Mouse (Mus musculus) bone marrow, adult 2 months (tissue): ENCODE data around the gene Acrbp. TPM values are rescaled to one million over a fixed set of nuclear protein-coding genes. Genes with fewer than 3 reads are reported as not detected.

Source experiments
- H3K27ac ChIP-seq: fragments of 200-500 bp; 2 replicates; pipeline ENCODE4 v1.5.1; 2012; ENCODE audit warnings: low read depth, mild to moderate bottlenecking, control low read depth, inconsistent platforms, low read length; ENCODE audit not compliant: control insufficient read depth, poor library complexity, insufficient read depth
- H3K4me1 ChIP-seq: fragments of 200-500 bp; 2 replicates; pipeline ENCODE4 v1.6.1; 2011; ENCODE audit warnings: low read length; ENCODE audit not compliant: control insufficient read depth, insufficient read depth
- H3K4me3 ChIP-seq: fragments of 200-500 bp; replicated peaks from 2 replicates; pipeline ENCODE3; 2011; ENCODE audit warnings: mild to moderate bottlenecking, low read depth, low read length, control low read depth; ENCODE audit not compliant: control insufficient read depth
- CTCF ChIP-seq: fragments of 200-500 bp; IDR thresholded peaks from 2 replicates; pipeline ENCODE4 v1.5.1; 2011; ENCODE audit warnings: low read length, control low read depth; ENCODE audit not compliant: control insufficient read depth, insufficient read depth
- POLR2A ChIP-seq: fragments of 200-500 bp; IDR thresholded peaks from 2 replicates; pipeline ENCODE4 v1.6.1; 2011; ENCODE audit warnings: low read depth, mild to moderate bottlenecking, control low read depth, low read length, borderline replicate concordance; ENCODE audit not compliant: control insufficient read depth
- WGBS: fragments of 180-500 bp; shearing (Covaris S2); methylation state at CpG from one replicate; pipeline ENCODE4 v1.1.7; 2018; 5-methylcytosine and 5-hydroxymethylcytosine counted together
- polyA plus RNA-seq: library from polyadenylated mRNA; stranded (reverse); fragments of >200 nt; gene quantifications from 2 replicates; pipeline ENCODE4 v1.2.4, GENCODE M21; 2011; ENCODE audit warnings: low replicate concordance; ENCODE audit not compliant: missing spikeins, insufficient read depth, insufficient read length

Acrbp gene
- polyA plus RNA-seq, 1 experiment: 45.9 TPM

DNA sequence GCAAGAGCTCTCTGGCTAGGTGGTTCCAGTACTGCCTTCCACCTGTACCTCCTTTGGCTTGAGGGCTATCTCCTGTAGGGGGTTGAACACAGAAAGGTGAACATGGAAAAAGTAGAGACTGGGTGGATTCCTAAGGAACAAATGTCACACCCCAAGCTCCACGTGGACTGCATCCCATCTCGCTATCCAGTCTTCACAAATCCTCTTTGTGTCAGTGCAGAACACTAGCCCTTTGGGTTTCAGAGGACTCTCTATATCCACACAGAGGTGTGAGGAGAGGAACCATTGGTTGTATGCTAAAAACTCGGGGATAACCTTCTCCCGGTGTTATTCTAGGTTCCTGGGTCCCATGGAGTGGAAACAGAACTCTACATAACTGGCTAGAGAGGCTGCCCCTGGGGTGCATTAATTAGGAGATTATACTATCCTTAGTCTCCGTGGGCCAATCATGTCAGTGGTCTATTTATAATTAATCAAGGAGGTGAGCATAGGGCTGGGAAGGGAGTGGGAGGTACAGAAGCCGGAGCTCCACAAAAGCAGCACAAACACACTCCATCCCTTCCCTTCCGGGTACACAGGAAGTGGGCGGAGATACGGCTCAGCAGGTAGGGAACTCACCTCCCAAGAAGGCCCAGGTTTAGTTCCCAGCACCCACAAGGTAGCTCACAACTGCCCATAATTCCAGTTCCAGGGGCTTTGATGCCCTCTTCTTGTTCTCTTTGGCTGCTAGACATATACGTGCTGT is 41.0 kb downstream of the Acrbp start:
- Histone ChIP-seq H3K4me1 (peaks cover 8% of the 10 kb centered on the region), H3K4me3 (no peak overlapping the region), H3K27ac (peak overlapping the region; percentile 33; the same call in 1 of the 2 replicates)
- WGBS: 56% methylated on average over 10 of the region's 10 CpGs
- no peak for TF ChIP-seq CTCF
- no peak for TF ChIP-seq POLR2A

DNA sequence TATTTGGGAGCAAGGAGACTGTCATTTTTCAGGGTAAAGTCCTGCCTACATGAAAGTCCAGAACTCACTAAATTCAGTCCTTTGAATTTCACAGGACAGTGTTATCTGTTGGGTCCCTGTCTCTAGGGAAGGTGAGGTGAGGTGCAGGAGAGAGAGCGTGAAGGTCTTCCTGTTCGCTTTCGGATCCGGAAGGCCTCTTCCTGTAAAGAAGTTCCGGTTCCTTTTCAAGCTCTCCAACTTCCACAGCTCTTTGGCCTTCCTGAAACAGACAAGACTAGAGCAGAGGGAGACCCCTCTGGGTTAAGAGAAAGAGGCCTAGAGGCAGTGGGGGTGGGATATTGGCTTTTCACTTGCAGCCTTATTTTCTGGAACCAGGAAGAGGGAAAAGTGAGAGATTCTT is 42.9 kb downstream of the Acrbp start:
- no peak overlapping the region for H3K27ac ChIP-seq
- peaks cover 8% of the 10 kb centered on the region for H3K4me1 ChIP-seq
- no peak for TF ChIP-seq CTCF
- TF ChIP-seq POLR2A: no peak
- no peak overlapping the region for H3K4me3 ChIP-seq
- WGBS: 15% methylated on average over 5 of the region's 5 CpGs

DNA sequence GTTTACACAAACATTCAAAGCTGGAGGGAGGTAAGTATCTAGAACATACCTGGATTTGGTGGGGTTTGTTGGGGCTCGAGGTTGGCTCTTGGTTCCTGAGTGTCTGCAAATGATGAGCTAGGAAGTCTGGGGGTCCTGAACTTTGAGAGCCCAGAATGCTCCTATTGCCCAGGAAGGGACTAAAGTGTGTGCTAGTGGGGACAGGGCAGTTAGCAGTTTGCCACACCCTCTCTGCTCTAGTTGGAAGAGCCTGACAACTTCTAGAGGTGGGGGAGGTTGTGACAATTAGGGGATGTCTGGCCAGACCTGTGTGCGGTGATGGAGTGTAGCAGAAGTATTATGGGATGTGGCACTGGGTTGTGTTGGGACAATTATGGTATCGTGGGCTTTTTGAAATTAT is 45.4 kb downstream of the Acrbp start:
- 30% methylated on average over 3 of the region's 3 CpGs for WGBS
- no peak overlapping the region for H3K27ac ChIP-seq
- H3K4me3 ChIP-seq: no peak overlapping the region
- peaks cover 6% of the 10 kb centered on the region; the same call in 1 of the 2 replicates for H3K4me1 ChIP-seq
- TF ChIP-seq POLR2A: no peak
- no peak for TF ChIP-seq CTCF

DNA sequence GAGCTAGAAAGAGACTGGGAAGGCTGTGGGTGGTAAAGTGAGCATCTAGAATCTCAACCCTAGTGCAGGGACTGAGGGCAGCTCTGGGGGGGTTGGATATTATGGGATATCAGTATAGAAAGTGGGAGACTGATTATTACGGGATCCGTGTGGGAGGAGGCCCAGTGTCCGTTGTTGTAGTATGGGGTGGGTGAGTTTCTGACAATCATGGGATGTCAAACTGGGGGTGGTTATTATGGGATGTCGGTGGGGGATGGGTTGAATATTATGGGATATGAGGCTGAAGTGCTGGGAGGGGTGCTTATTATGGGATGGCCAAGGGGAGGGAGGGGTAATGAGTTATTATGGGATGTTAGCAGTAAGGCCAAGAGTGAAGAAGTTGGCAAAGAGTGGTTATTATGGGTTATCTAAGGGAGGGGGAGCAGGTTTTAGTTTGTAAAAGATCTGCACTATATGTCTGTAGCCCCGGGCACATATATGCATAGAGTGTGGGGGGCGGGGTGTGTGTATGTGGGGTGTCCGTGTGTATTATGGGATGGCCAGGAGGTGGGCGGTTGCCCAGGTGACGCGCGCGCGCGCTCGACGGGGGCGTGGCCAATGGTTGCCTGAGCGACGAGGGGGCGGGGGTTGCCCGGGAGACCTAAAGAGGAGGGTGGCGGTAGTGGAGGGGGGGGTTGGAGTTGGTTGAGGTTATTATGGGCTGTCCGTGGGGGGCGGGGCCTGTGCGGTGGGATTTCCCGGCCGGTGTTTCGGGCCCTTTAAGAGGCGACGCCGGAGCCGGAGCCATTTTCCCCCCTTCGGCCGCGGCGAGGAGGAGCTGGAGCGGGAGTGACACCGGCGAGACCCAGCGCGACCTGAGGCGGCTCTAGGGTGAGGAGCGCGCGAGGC is 46.1 kb downstream of the Acrbp start, which contains the start of gene Chd4:
Chd4 (plus strand) TSS at position 591 of the 888 bp plus-strand sequence.
- H3K4me1 ChIP-seq: peaks cover 3% of the 10 kb centered on the region; the same call in 1 of the 2 replicates
- WGBS: 2% methylated on average over 45 of the region's 45 CpGs
- peak within 1 kb of the TSS; percentile 96 for H3K27ac ChIP-seq
- TF ChIP-seq POLR2A (peak; percentile 83; the same call in 1 of the 2 replicates), CTCF (no peak)
- peak within 1 kb of the TSS; percentile 96 for H3K4me3 ChIP-seq

DNA sequence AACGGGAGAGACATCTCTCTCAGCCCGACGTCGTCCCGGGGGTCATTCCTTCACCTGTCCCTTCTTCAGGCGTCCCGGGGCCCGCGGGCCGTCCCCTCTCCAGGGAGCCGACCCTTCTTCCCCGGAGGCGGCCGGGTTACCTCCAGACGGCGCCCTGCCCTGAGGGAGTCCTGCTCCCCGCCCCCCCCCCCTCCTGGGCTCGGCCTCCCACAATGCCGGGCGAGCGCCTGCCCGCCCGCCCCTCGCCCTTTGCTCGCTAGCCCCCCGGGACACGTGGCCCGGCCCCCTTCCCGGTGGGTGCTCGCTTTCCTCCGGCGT is 46.7 kb downstream of the Acrbp start:
- no peak for TF ChIP-seq POLR2A
- TF ChIP-seq CTCF: no peak
- 0% methylated on average over 25 of the region's 32 CpGs for WGBS
- peaks cover 2% of the 10 kb centered on the region; the same call in 1 of the 2 replicates for H3K4me1 ChIP-seq
- peak overlapping the region; percentile 96 for H3K4me3 ChIP-seq
- peak overlapping the region; percentile 96 for H3K27ac ChIP-seq

DNA sequence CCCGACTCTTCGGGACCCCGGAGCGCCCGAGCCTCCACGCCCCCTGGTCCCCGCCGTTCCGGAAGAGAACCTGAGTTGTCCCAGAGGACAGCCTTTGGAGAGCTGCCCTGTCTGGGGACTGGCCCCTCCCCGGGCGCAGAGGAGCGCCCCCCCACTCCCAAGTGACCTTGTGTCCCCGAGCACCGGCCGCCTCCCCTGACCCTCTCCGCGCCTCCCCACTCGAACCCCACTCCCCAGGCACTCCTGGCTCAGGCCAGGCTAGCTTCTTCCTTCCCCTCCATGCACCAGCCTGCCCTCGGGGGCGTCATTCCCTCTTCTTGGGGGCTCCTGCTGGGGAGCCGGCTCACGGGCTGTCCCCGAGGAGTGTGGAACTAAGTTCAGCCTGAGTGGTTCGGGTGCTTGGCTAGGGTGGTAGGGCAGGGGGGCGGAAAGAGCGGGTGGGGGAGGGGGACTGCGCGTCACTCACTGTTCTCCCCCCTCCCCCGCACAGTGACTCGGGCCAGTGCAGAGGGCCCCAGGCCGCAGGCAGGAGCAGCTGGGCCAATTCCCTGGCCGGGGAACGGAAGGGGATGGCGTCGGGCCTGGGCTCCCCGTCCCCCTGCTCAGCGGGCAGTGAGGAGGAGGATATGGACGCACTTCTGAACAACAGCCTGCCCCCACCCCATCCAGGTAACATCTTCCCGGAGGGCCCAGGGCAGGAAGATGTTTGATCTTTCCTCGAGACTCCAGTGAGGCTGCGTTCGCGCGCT is 47.3 kb downstream of the Acrbp start:
- TF ChIP-seq POLR2A: no peak
- TF ChIP-seq CTCF: no peak
- peaks cover 2% of the 10 kb centered on the region; the same call in 1 of the 2 replicates for H3K4me1 ChIP-seq
- peak overlapping the region; percentile 96 for H3K4me3 ChIP-seq
- H3K27ac ChIP-seq: peak overlapping the region; percentile 96
- WGBS: 1% methylated on average over 44 of the region's 44 CpGs

DNA sequence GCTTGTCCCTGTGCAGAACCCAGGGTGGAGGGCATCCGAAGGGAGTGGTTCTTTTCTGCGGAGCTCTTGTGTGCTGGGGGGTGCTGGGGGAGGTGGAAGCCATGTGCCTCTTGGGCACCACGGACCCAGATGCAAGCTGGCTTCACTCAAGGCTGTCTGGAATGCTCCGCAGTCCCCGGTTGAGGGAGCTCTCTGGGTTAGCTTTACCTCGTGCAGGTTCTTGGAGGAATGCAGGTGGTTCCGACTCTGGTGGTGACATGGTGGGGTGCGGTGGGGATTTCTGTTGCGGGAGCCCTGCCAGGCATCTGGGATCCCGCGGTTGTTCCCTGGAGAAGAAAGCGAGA is 47.8 kb downstream of the Acrbp start:
- peak overlapping the region; percentile 96 for H3K4me3 ChIP-seq
- H3K4me1 ChIP-seq: peaks cover 2% of the 10 kb centered on the region; the same call in 1 of the 2 replicates
- peak overlapping the region; percentile 96 for H3K27ac ChIP-seq
- no peak for TF ChIP-seq POLR2A
- TF ChIP-seq CTCF: no peak
- under 1% methylated on average over 12 of the region's 12 CpGs for WGBS
